Mouse (Mus musculus): ENCODE results near the gene Tmem220. TPM values are rescaled to one million over a fixed set of nuclear protein-coding genes. Genes with fewer than 3 reads are reported as not detected.
"Not testable (repeated sequence)": the region's sequence is repeated elsewhere in the genome, so short reads cannot be mapped to it uniquely, and the experiment has no call there.

Tmem220 gene
- polyA plus RNA-seq, 1 experiment from 2014 or later, result 6.6 TPM

DNA sequence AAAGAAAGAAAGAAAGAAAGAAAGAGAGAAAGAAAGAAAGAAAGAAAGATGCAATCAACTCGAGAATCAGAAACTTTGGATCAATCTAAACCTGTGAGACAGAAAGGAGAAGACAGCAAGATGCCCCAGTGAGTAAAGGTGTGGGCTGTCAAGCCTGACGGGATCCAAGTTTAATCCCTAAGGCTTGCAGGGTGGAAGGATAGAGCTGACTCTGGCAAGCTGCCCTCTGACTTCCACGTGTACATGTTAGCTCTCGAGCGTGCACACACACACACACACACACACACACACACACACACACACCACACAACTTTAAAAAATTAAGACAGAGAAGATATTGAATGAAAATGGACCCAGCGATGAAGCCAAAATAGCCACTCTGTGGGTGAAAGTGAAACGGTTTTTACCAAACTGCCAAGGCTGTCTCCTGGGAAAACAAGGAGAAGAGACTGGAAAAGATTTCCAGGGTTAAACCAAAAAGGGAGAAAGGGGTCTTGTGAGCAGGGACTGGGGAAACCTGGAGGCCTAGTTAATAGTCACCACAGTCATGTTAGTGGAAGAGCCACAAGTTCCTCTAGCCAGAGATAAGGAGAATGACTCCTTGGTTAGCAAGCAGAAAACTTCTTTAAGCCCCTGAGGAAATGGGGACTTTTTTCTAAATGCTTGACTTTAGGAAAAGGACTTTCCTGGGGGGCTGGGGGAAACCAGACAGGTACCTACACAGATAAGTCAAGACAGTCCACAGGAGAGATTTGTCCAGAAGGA lies 5.1 kb upstream of the Tmem220 start:
- in situ Hi-C loops (cut with MboI; ENCODE audit: low pct_unique_long_range_greater_than_20kb), result loop anchor here (5.0 kb wide), 1 partner anchor 113 kb away; no protein-coding TSS in a partner anchor
- POLR2A ChIA-PET, result no interaction called here
- peaks cover 15% of the 10 kb centered on the region for H3K27me3 ChIP-seq
- no peak for TF ChIP-seq CTCF (IDR thresholded peaks at IDR 0.05)
- CTCF ChIA-PET, result interaction anchor here (0.7 to 3.5 kb wide), 7 partner anchors 18 to 115 kb away, joined by 3 to 12 read pairs (median 5); no protein-coding TSS in a partner anchor
- DNase-seq (ENCODE audit: low read depth, low spot score), result no peak
- ATAC-seq, result no peak

DNA sequence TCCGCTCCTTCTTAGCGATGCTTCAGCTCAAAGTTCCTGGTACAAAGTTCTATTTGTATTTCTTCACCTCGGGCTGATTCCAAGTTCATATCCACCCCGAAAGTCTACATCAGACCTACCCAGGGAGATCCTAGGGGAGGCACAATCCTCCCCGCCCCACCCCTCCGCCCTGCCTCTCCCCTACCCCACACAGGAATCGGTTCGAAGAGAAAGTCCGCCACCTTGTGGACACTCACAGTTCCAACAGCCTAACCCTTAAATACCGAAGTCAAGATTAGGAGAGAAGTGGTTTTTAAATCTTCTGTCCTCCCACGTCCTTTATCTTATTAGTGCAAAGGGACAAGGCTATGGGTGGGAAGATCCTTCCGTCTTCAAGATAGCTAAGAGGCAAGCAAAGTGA lies 4.0 kb upstream of the Tmem220 start:
- DNase-seq (ENCODE audit: low read depth, low spot score) (no peak), ATAC-seq (no peak)
- TF ChIP-seq CTCF (IDR thresholded peaks at IDR 0.05), result peak; percentile 71
- POLR2A ChIA-PET, result no interaction called here
- H3K27me3 ChIP-seq, result peaks cover 12% of the 10 kb centered on the region
- CTCF ChIA-PET, result interaction anchor here (0.7 to 3.5 kb wide), 11 partner anchors 12 to 116 kb away, joined by 3 to 12 read pairs (median 4); no protein-coding TSS in a partner anchor
- in situ Hi-C loops (cut with MboI; ENCODE audit: low pct_unique_long_range_greater_than_20kb), result no loop called here

DNA sequence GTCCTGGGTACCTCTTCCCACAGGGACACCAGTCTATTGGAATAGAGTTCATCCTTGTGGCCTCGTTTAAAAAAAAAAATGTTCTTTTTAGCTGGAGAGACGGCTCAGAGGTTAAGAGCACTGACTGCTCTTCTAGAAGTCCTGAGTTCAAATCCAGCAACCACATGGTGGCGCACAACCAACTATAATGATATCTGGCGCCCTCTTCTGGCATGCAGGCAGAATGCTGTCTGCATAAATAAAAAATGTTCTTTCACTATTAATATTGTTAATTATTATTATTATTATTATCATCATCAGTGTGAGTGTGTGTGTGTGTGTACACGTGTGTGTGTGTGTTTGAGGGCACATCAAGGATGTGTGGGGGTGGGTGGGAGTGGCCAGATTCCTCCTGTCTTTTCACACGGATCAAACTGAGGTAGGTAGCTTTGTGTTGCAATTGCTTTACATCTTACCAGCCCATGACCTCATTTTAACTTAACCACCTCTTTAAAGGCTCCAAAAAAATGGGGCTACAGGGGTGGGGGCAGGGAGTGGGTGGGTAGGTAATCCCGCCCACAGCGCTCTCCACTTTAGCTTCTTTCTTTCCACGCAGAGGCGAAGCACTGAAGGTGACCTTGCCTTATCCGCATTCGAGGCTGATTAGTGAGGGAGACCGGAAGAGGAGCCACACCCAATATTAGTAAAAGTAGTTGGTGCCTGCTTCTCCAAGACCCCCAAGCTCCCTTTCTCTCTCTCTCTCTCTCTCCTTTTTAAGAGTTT lies 2.4 kb upstream of the Tmem220 start:
- ChIA-PET CTCF (interaction anchor here (1.3 to 3.5 kb wide), 6 partner anchors 19 to 117 kb away, joined by 3 to 12 read pairs (median 6); no protein-coding TSS in a partner anchor), POLR2A (no interaction called here)
- ATAC-seq (no peak), DNase-seq (ENCODE audit: low read depth, low spot score) (no peak)
- TF ChIP-seq CTCF (IDR thresholded peaks at IDR 0.05), result peak; percentile 75
- in situ Hi-C loops (cut with MboI; ENCODE audit: low pct_unique_long_range_greater_than_20kb), result no loop called here
- H3K27me3 ChIP-seq, result peaks cover 5% of the 10 kb centered on the region

DNA sequence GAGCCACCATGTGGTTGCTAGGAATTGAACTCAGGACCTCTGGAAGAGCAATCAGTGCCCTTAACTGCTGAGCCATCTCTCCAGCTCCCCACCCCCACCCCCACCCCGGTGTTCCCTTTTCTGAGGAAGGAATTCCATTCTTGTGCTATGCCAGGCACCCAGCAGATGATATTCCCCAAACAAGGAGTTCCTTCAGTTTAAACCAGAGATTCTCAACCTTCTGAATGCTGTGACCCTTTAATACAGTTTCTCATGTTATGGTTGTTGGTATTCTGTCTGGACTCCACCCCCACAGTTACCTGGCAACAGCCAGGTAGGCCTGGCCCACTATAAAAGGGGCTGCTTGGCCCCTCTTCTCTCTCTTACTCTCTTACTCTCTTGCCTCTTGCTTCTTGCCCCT lies 1.8 kb upstream of the Tmem220 start:
- ATAC-seq; H3K27me3 ChIP-seq; in situ Hi-C loops (cut with MboI; ENCODE audit: low pct_unique_long_range_greater_than_20kb); POLR2A ChIA-PET; DNase-seq (ENCODE audit: low read depth, low spot score): not testable (repeated sequence)
- CTCF ChIA-PET, result interaction anchor here (1.3 to 3.5 kb wide), 5 partner anchors 19 to 118 kb away, joined by 3 to 12 read pairs (median 6); no protein-coding TSS in a partner anchor

DNA sequence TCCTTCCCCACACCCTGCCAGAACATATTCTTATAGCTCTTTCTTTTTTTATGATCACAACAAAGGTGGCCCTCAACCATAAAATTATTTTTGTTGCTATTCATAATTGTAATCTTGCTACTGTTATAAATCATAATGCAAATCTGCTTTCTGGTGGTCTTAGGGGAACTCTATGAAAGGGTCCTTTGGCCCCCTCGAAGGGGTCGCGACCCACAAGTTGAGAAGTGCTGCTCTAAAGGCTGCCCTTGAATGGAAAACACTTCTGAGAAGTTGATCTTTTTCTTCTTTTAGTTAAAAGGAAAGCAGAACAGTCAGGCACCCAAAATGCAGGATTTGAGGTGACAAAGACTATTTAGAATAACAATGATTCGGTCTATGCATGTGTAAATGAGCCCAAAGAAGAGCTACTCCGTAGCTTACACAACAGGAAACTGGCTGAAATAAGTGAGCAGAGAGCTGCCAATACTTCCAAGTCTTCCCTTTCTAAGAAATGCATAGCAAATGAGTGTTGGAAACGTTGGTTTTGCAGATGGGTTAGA lies 1.1 kb upstream of the Tmem220 start:
- CTCF ChIA-PET, result interaction anchor here (0.7 to 2.9 kb wide), 7 partner anchors 18 to 124 kb away, joined by 3 to 11 read pairs (median 4); partner anchors contain the start of genes Adprm and Sco1
- DNase-seq (ENCODE audit: low read depth, low spot score), result no peak
- in situ Hi-C loops (cut with MboI; ENCODE audit: low pct_unique_long_range_greater_than_20kb), result no loop called here
- no peak for TF ChIP-seq CTCF (IDR thresholded peaks at IDR 0.05)
- POLR2A ChIA-PET, result no interaction called here
- ATAC-seq, result no peak
- H3K27me3 ChIP-seq, result no peaks in the 10 kb centered on the region

DNA sequence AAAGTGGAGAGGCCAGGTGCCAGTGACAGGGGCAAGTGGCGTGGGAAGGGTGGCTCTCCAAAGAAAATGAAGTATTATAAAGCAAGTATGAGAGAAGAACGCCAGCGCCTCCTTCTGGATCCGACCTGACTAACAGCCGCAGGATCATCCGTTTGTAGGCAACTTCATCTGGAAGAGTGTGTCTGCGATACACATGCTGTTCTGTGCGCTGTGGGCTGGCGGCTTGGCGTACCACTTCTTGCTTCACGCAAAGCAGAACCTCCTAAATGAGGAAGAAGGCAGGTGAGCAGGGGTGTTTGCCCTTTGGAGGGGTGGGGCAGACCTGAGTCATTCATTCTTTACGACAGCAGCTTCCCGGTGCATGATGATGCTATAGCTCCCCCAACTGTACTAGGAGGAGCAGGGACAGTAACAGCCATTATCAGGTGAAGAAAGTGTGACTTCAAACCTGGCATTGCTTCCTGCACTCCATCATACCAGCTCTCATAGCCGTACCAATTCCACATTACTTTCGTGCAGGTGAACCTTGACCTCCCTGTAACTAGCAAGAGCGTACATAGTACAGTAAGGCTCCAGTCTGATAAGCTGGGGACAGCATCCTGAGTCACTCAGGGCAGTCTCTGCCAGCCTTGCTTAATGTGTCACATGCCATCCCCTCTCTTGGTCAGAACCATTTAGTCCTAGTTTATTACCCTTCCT lies 6.1 kb downstream of the Tmem220 start:
- TF ChIP-seq CTCF (IDR thresholded peaks at IDR 0.05), result peak; percentile 13
- POLR2A ChIA-PET, result no interaction called here
- no peak for ATAC-seq
- CTCF ChIA-PET, result interaction anchor here (1.2 to 2.1 kb wide), 3 partner anchors 9 to 54 kb away, joined by 3 to 5 read pairs (median 5); no protein-coding TSS in a partner anchor
- in situ Hi-C loops (cut with MboI; ENCODE audit: low pct_unique_long_range_greater_than_20kb), result no loop called here
- no peaks in the 10 kb centered on the region for H3K27me3 ChIP-seq
- no peak for DNase-seq (ENCODE audit: low read depth, low spot score)

DNA sequence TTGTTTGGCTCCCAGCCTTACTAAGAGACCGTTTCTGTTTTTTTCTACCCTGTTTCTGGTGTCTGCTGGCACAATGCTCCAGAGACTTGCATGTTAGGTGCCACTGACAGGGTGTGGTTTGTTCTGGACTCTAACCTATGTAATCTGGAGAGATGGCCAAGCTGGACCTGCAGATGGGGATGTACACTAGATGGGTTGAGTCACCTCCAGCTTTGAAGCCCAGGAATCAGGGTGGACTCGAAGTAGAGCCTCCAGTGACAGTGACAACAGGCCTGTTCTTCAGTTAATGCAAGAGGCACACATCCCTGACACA lies 6.6 kb downstream of the Tmem220 start:
- ChIA-PET POLR2A (no interaction called here), CTCF (interaction anchor here (1.2 kb wide), 1 partner anchor 54 kb away, joined by 3 read pairs; no protein-coding TSS in a partner anchor)
- in situ Hi-C loops (cut with MboI; ENCODE audit: low pct_unique_long_range_greater_than_20kb), result no loop called here
- no peak for ATAC-seq
- no peaks in the 10 kb centered on the region for H3K27me3 ChIP-seq
- no peak for TF ChIP-seq CTCF (IDR thresholded peaks at IDR 0.05)
- no peak for DNase-seq (ENCODE audit: low read depth, low spot score)

DNA sequence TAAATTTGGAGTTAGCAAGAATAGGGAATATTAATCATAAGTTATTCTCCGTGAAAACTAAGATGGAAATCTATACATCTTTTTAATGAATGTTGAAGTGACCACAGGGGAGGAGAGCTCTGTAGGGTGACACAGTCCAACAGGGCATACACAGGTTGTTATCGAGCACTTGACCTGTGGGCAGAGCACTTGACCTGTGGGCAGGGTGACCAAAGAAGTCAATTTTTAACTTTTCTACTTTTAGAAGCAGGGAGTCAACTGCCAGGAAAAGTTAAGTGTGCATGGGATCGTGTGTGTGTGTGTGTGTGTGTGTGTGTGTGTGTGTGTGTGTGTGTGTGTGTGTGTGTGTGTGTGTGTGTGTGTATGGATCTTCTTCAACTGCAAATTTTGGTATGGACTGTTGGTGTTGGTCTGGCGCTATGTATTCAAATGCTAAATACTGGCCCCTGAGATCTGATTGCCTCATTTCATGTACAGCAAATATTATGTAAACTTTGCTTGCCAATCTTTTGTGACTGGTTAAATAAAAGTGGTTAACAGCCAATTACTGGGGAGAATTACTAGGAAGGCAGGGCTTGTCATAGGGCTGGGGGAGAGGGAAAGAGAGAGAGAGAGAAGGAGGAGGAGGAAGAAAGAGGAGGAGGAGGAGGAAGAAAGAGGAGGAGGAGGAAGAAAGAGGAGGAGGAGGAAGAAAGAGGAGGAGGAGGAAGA lies 10.0 kb downstream of the Tmem220 start:
- no peaks in the 10 kb centered on the region for H3K27me3 ChIP-seq
- in situ Hi-C loops (cut with MboI; ENCODE audit: low pct_unique_long_range_greater_than_20kb), result no loop called here
- ATAC-seq, result no peak
- no peak for TF ChIP-seq CTCF (IDR thresholded peaks at IDR 0.05)
- DNase-seq (ENCODE audit: low read depth, low spot score), result no peak
- POLR2A ChIA-PET, result no interaction called here
- CTCF ChIA-PET, result interaction anchor here (1.0 kb wide), 1 partner anchor 8 kb away, joined by 3 read pairs; no protein-coding TSS in a partner anchor

DNA sequence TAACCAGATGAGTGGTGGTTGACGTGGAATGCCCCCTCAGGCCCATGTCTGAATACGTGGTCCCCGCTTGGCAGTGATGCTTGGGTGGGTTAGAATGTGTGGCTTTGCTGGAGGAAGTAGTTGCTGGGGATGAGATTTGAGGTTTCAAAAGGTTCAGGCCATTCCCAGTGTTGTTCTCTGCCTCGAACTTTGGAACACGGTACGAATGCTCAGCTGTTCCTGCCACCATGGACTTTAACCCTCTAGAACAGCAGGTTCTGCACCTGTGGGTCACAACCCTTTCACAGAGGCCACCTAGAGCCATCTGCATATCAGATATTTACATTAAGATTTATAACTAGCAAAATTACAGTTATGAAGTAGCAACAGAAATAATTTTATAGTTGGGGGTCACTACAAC lies 11.3 kb downstream of the Tmem220 start:
- ChIA-PET CTCF (no interaction called here), POLR2A (no interaction called here)
- no peaks in the 10 kb centered on the region for H3K27me3 ChIP-seq
- TF ChIP-seq CTCF (IDR thresholded peaks at IDR 0.05), result no peak
- no peak for ATAC-seq
- in situ Hi-C loops (cut with MboI; ENCODE audit: low pct_unique_long_range_greater_than_20kb), result no loop called here
- DNase-seq (ENCODE audit: low read depth, low spot score), result no peak

DNA sequence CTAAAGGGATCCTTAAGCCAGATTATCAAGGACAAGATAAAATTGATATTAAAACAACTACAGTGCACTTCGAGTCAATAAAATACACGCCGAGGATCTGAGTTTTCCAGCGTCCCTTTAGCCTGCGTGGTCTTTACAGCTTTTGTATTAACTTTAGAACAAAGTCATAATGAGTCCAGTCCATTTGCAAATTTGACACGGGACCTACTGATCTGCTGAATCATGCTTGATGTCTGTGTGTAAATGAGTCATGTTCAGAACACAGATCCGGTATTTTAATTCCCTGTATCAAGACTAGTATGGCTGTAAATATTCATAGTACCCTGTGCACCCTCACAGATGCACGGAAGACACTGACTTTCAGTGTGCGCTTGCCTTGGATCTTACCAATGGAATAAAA lies 11.9 kb downstream of the Tmem220 start:
- ATAC-seq, result no peak
- no peak for DNase-seq (ENCODE audit: low read depth, low spot score)

More for the DNA sequence above, 11.9 kb downstream of the Tmem220 start:
- H3K27me3 ChIP-seq, result no peaks in the 10 kb centered on the region
- POLR2A ChIA-PET, result interaction anchor here (1.7 kb wide), 1 partner anchor 15 kb away, joined by 5 read pairs; the partner anchor contains the start of genes Adprm and Sco1
- CTCF ChIA-PET, result no interaction called here
- TF ChIP-seq CTCF (IDR thresholded peaks at IDR 0.05), result no peak
- in situ Hi-C loops (cut with MboI; ENCODE audit: low pct_unique_long_range_greater_than_20kb), result no loop called here

All from Patski (cell line).